In genomic region chr1:58796853-58797252, GRCm38 (mm10) we compare ENCODE assay signal across 8 mouse cellular contexts. TPM values are rescaled to one million over a fixed set of nuclear protein-coding genes. Genes with fewer than 3 reads are reported as not detected.
A peak's percentile ranks its signal among the peaks of the same experiment; 100 is the strongest.
DNase-seq lines count a peak whose midpoint lies in the region; ATAC-seq and TF ChIP-seq lines count a peak whose summit lies in the region.
"Had no signal": no experiment of that assay in that cellular context is flagged by ENCODE, and none has a peak within 500 bp of the region (broad histone marks: within the 10 kb centered on the region; RNA-seq: fewer than 3 reads in every experiment).

No protein-coding gene starts in this region.

- peaks cover 14% of the 10 kb centered on the region for H3K4me1 ChIP-seq in kidney, embryonic 16.5 days (ENCODE audit: insufficient read depth, low read length)
- peaks cover 0 to 9% of the 10 kb centered on the region in 2 experiments; a peak in 2 of 4 replicates for H3K4me1 ChIP-seq in MEL (ENCODE audit: control insufficient read depth in 1 of 2, insufficient read depth in 2 of 2, low read length in 2 of 2)
- H3K4me1 ChIP-seq in embryonic facial prominence, embryonic 13.5 days, result peaks cover 7% of the 10 kb centered on the region; the same call in 1 of the 2 replicates
- peaks cover 11% of the 10 kb centered on the region for H3K4me1 ChIP-seq in liver, embryonic 16.5 days (ENCODE audit: control insufficient read depth, low read depth, low read length)
- H3K4me1 ChIP-seq in forebrain, embryonic 14.5 days (ENCODE audit: control insufficient read depth, insufficient read depth, low read length), result no peaks in the 10 kb centered on the region
- H3K4me1 ChIP-seq in hindbrain, embryonic 14.5 days (replicated peaks; ENCODE audit: control insufficient read depth, insufficient read depth, low read length), result peaks cover 8% of the 10 kb centered on the region; the same call in 1 of the 2 replicates

- TF ChIP-seq POLR2A in MEL (IDR thresholded peaks at IDR 0.05; ENCODE audit: control insufficient read depth in 1 of 2, insufficient read depth in 1 of 2, low read depth in 1 of 2, low read length in 2 of 2, poor library complexity in 1 of 2), result no peak

- peaks cover 8% of the 10 kb centered on the region for H3K36me3 ChIP-seq in kidney, embryonic 16.5 days (ENCODE audit: insufficient read depth, low read length)
- peaks cover 0 to 17% of the 10 kb centered on the region in 2 experiments; a peak in 2 of 4 replicates for H3K36me3 ChIP-seq in MEL (ENCODE audit: control insufficient read depth in 1 of 2, insufficient read depth in 2 of 2, low read length in 2 of 2)
- peaks cover 6% of the 10 kb centered on the region for H3K36me3 ChIP-seq in embryonic facial prominence, embryonic 13.5 days
- H3K36me3 ChIP-seq in liver, embryonic 16.5 days (ENCODE audit: control insufficient read depth, insufficient read depth), result peaks cover 3% of the 10 kb centered on the region
- no peaks in the 10 kb centered on the region for H3K36me3 ChIP-seq in forebrain, embryonic 14.5 days (ENCODE audit: control insufficient read depth, insufficient read depth, low read length)
- no peaks in the 10 kb centered on the region for H3K36me3 ChIP-seq in hindbrain, embryonic 14.5 days (replicated peaks; ENCODE audit: control insufficient read depth, insufficient read depth)

- no peak for DNase-seq in kidney, postnatal 25 days
- peak; percentile 13 for DNase-seq in MEL (ENCODE audit: low read depth, low spot score)
- DNase-seq in forebrain, embryonic 14.5 days (ENCODE audit: low spot score), result no peak
- DNase-seq in hindbrain, embryonic 14.5 days (ENCODE audit: low spot score), result no peak

- H3K27ac ChIP-seq in kidney, embryonic 16.5 days (ENCODE audit: low read length), result 0 out of 2 replicates have a peak overlapping the region, but pooled peaks have one; percentile 5
- no peak overlapping the region for H3K27ac ChIP-seq in MEL (ENCODE audit: control insufficient read depth, low read depth, low read length)
- no peak overlapping the region for H3K27ac ChIP-seq in embryonic facial prominence, embryonic 13.5 days
- no peak overlapping the region for H3K27ac ChIP-seq in liver, embryonic 16.5 days (ENCODE audit: low read length)
- H3K27ac ChIP-seq in forebrain, embryonic 14.5 days (ENCODE audit: low read depth, low read length), result no peak overlapping the region
- no peak overlapping the region for H3K27ac ChIP-seq in hindbrain, embryonic 14.5 days

- no peak for TF ChIP-seq CTCF in MEL (IDR thresholded peaks at IDR 0.05 in 2 of 3, conservative IDR thresholded peaks at IDR 0.05 in 1 of 3; ENCODE audit: control insufficient read depth in 1 of 3, insufficient read depth in 1 of 3, low read depth in 2 of 3, low read length in 3 of 3, poor library complexity in 1 of 3, severe bottlenecking in 1 of 3)

- peak overlapping the region; percentile 15; the same call in 1 of the 2 replicates for H3K4me3 ChIP-seq in kidney, embryonic 16.5 days (ENCODE audit: low read length)
- H3K4me3 ChIP-seq in MEL (ENCODE audit: control insufficient read depth in 1 of 2, insufficient read depth in 1 of 2, low read depth in 2 of 2, low read length in 2 of 2), result peak overlapping the region; percentile 14 to 27; a peak in 2 of 4 replicates
- H3K4me3 ChIP-seq in embryonic facial prominence, embryonic 13.5 days, result no peak overlapping the region
- H3K4me3 ChIP-seq in liver, embryonic 16.5 days (ENCODE audit: low read depth, low read length), result no peak overlapping the region
- no peak overlapping the region for H3K4me3 ChIP-seq in forebrain, embryonic 14.5 days (ENCODE audit: low read depth, low read length)
- H3K4me3 ChIP-seq in hindbrain, embryonic 14.5 days (replicated peaks; ENCODE audit: low read length), result no peak overlapping the region

- H3K4me2 ChIP-seq in kidney, embryonic 16.5 days (replicated peaks; ENCODE audit: low read depth, low read length), result peak overlapping the region; percentile 44
- peak overlapping the region; percentile 27 for H3K4me2 ChIP-seq in embryonic facial prominence, embryonic 13.5 days
- peak overlapping the region; percentile 41 for H3K4me2 ChIP-seq in liver, embryonic 16.5 days (ENCODE audit: low read depth, low read length)
- no peak overlapping the region for H3K4me2 ChIP-seq in forebrain, embryonic 14.5 days (ENCODE audit: low read length)
- H3K4me2 ChIP-seq in hindbrain, embryonic 14.5 days (replicated peaks), result no peak overlapping the region

- H3K9me3 ChIP-seq in kidney, embryonic 16.5 days (ENCODE audit: low read length), result no peaks in the 10 kb centered on the region
- no peaks in the 10 kb centered on the region for H3K9me3 ChIP-seq in MEL (replicated peaks; ENCODE audit: insufficient read depth, low read length)
- H3K9me3 ChIP-seq in embryonic facial prominence, embryonic 13.5 days, result no peaks in the 10 kb centered on the region
- 0 out of 2 replicates have a peak, but pooled peaks cover 2% of the 10 kb centered on the region for H3K9me3 ChIP-seq in liver, embryonic 16.5 days (replicated peaks; ENCODE audit: control insufficient read depth, low read length)
- no peaks in the 10 kb centered on the region for H3K9me3 ChIP-seq in forebrain, embryonic 14.5 days (replicated peaks; ENCODE audit: control insufficient read depth, low read length)
- 0 out of 2 replicates have a peak, but pooled peaks cover 3% of the 10 kb centered on the region for H3K9me3 ChIP-seq in hindbrain, embryonic 14.5 days (ENCODE audit: control insufficient read depth, low read length)

- H3K27me3 ChIP-seq in kidney, embryonic 16.5 days (ENCODE audit: insufficient read depth, low read length), result no peaks in the 10 kb centered on the region
- no peaks in the 10 kb centered on the region for H3K27me3 ChIP-seq in MEL (ENCODE audit: control insufficient read depth in 1 of 2, insufficient read depth in 2 of 2, low read length in 2 of 2)
- H3K27me3 ChIP-seq in embryonic facial prominence, embryonic 13.5 days, result no peaks in the 10 kb centered on the region
- no peaks in the 10 kb centered on the region for H3K27me3 ChIP-seq in liver, embryonic 16.5 days (ENCODE audit: control insufficient read depth, insufficient read depth, low read depth, low read length)
- H3K27me3 ChIP-seq in forebrain, embryonic 14.5 days (replicated peaks; ENCODE audit: control insufficient read depth, insufficient read depth, low read length), result no peaks in the 10 kb centered on the region
- no peaks in the 10 kb centered on the region for H3K27me3 ChIP-seq in hindbrain, embryonic 14.5 days (ENCODE audit: control insufficient read depth, insufficient read depth, low read length)

- no peak for ATAC-seq in kidney, embryonic 16.5 days (ENCODE audit: low FRiP score, low TSS enrichment)
- no peak for ATAC-seq in embryonic facial prominence, embryonic 13.5 days (ENCODE audit: insufficient number of reproducible peaks, insufficient read depth, low FRiP score, low TSS enrichment, low read depth)
- ATAC-seq in liver, embryonic 16.5 days (ENCODE audit: low read depth), result no peak
- no peak for ATAC-seq in forebrain, embryonic 14.5 days
- ATAC-seq in hindbrain, embryonic 14.5 days (ENCODE audit: low FRiP score), result no peak
- ATAC-seq: midbrain, embryonic 16.5 days had no signal

- 76% methylated on average over 4 of the region's 4 CpGs for WGBS in kidney, embryonic 16.5 days
- 52% methylated on average over 4 of the region's 4 CpGs for WGBS in embryonic facial prominence, embryonic 13.5 days
- WGBS in liver, embryonic 16.5 days (ENCODE audit: insufficient replicate concordance), result 48% methylated on average over 4 of the region's 4 CpGs
- WGBS in forebrain, embryonic 14.5 days, result 70% methylated on average over 4 of the region's 4 CpGs
- 76% methylated on average over 4 of the region's 4 CpGs for WGBS in hindbrain, embryonic 14.5 days

- TF ChIP-seq EP300 in MEL (IDR thresholded peaks at IDR 0.05; ENCODE audit: low read depth in 1 of 2, low read length in 2 of 2), result no peak

- no peak overlapping the region; the same call in 1 of the 2 replicates for H3K9ac ChIP-seq in kidney, embryonic 16.5 days (replicated peaks; ENCODE audit: low read length)
- peak overlapping the region; percentile 3; the same call in 1 of the 2 replicates for H3K9ac ChIP-seq in MEL (ENCODE audit: control insufficient read depth, low read depth, low read length, poor library complexity, severe bottlenecking)
- no peak overlapping the region for H3K9ac ChIP-seq in embryonic facial prominence, embryonic 13.5 days
- no peak overlapping the region for H3K9ac ChIP-seq in liver, embryonic 16.5 days (ENCODE audit: low read depth, low read length)
- H3K9ac ChIP-seq in forebrain, embryonic 14.5 days (ENCODE audit: low read length), result no peak overlapping the region
- H3K9ac ChIP-seq in hindbrain, embryonic 14.5 days, result no peak overlapping the region

- peaks cover 23% of the 10 kb centered on the region for H3K79me2 ChIP-seq in MEL (ENCODE audit: control insufficient read depth, insufficient read depth, low read length, poor library complexity)

- TF ChIP-seq RAD21 in MEL (IDR thresholded peaks at IDR 0.05; ENCODE audit: low read depth, low read length), result no peak

TF ChIP-seq in MEL, 35 proteins besides CTCF, POLR2A, EP300 and RAD21:
- TF ChIP-seq ZKSCAN1 (IDR thresholded peaks at IDR 0.05; ENCODE audit: low read depth, low read length) (no peak), USF2 (IDR thresholded peaks at IDR 0.05; ENCODE audit: borderline replicate concordance in 1 of 2, insufficient read depth in 1 of 2, low read depth in 1 of 2, low read length in 2 of 2) (no peak), TBP (IDR thresholded peaks at IDR 0.05; ENCODE audit: low read depth, low read length) (no peak), JUND (IDR thresholded peaks at IDR 0.05; ENCODE audit: low read depth, low read length) (no peak), MYB (IDR thresholded peaks at IDR 0.05; ENCODE audit: low read depth, low read length) (no peak)

RNA-seq across cellular contexts. Expression of gene Casp8, which starts 1.7 kb away (rescaled TPM):
- polyA plus RNA-seq in kidney, embryonic 16.5 days (2015; fragmentation: Nextera tagmentation; extraction: Ambion mirVana), result 42.1 and 44.1 TPM in 2 replicates
- total RNA-seq in MEL (2012; rRNA removed), result 15.1 and 15.2 TPM in 2 replicates
- polyA plus RNA-seq in MEL (2012; ENCODE audit: insufficient read depth in 1 of 2, insufficient read length in 2 of 2, low read depth in 1 of 2, low replicate concordance in 2 of 2, missing spikeins in 1 of 2), result 10 to 100 TPM in 1 of 2 experiments, not detected in 1; 17.5 TPM
- polyA plus RNA-seq in embryonic facial prominence, embryonic 13.5 days (2015; fragmentation: Nextera tagmentation; extraction: Ambion mirVana), result 31.2 and 35.5 TPM in 2 replicates
- polyA plus RNA-seq in liver, embryonic 16.5 days (2015; fragmentation: Nextera tagmentation; extraction: Ambion mirVana), result 13.9 and 15.6 TPM in 2 replicates
- 3.8 and 4.7 TPM in 2 replicates for polyA plus RNA-seq in forebrain, embryonic 14.5 days (2014; fragmentation: Nextera tagmentation; extraction: Ambion mirVana)
- 5.5 and 6.2 TPM in 2 replicates for polyA plus RNA-seq in hindbrain, embryonic 14.5 days (2014; fragmentation: Nextera tagmentation; extraction: Ambion mirVana)

Comparison
In these comparisons a context has a peak if more than half of its experiments do, and no peak if none do; other contexts are left out.
1. H3K4me2 ChIP-seq: peak in kidney, embryonic 16.5 days (single experiment), embryonic facial prominence, embryonic 13.5 days (single experiment) and liver, embryonic 16.5 days (single experiment); none in forebrain, embryonic 14.5 days (single experiment) and hindbrain, embryonic 14.5 days (single experiment).
2. H3K4me3 ChIP-seq: peak in kidney, embryonic 16.5 days (single experiment) and MEL (2 of 2); none in embryonic facial prominence, embryonic 13.5 days (single experiment), liver, embryonic 16.5 days (single experiment), forebrain, embryonic 14.5 days (single experiment) and hindbrain, embryonic 14.5 days (single experiment).